Mouse (Mus musculus) kidney, postnatal 14 days (tissue): Measurements from ENCODE around the gene Zw10.
A peak's percentile ranks its signal among the peaks of the same experiment; 100 is the strongest.

Source experiments
- DNase-seq: peaks from one replicate; pipeline ENCODE4 v3.0.0; 2022; ENCODE audit warnings: mixed read lengths

Zw10 gene

DNA sequence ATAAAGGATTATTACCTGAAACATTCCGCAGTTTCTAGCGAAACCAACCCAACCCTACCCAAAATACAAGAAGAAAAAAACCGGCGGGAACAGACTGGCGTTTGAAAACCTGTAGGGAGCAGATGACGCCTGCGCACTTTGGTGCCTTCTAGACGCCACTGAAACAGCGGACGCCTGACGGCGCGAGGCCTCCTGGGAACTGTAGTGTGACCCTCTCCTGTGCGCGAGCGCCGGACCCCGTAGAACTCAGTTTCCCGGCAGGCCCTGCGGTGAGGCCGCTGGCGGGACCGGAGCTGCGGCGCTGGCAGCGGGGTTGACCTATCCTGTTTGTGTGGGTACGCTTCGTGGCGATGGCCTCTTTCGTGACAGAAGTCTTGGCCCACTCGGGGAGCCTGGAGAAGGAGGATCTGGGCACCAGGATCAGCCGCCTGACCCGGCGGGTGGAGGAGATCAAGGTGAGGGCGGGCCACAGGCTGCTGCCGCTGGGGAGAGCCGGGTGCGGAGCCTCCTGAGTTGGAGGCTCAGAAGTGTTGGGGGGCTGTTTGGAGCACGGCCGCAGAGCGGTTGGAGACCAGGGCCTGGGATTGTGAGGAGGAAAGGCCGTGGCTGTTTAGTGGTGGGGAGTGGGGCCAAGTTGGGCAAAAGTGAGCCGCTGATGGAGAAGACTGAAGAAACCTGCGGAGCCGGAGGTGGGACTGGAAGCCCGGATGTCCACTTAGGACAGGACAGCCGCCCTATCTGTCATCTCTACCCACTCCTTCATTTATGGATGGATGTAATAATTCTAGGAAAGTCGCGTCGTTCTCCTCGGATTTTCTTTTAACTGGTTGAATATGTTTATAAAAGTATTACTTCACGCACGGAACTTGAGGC lies at the start of gene Zw10:
Zw10 (plus strand) TSS at position 281 of the 873 bp plus-strand sequence.
- DNase-seq: peak; percentile 96

GRCm38 (mm10) chr9:49015824-49016223 lies 39.6 kb upstream of the Zw10 start:
- no peak for DNase-seq

DNA sequence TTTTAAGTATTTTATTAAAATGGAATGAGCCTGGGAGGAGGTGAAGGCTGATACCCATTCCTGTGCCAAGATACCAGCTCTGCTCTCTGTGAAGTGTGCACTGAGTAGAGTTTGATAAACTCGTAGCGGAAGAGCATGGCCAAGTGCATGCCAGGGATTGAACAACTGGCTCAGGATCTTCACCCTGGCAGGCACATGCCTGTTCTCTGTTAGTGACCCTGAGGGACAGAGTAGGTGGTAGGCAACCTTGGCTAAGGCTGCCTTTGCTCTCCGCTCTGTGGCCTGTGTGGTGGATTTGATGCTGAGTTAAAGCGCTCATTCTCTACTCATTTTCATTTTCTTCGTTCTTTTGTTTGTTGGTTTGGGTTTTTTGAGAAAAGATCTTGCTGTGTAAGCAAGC lies 34.1 kb upstream of the Zw10 start:
- no peak for DNase-seq

GRCm38 (mm10) chr9:49023956-49024355 lies 31.5 kb upstream of the Zw10 start:
- no peak for DNase-seq

- DNase-seq: no peak
These were observed 30.9 kb upstream of the Zw10 start for GRCm38 (mm10) chr9:49024529-49024928.

DNA sequence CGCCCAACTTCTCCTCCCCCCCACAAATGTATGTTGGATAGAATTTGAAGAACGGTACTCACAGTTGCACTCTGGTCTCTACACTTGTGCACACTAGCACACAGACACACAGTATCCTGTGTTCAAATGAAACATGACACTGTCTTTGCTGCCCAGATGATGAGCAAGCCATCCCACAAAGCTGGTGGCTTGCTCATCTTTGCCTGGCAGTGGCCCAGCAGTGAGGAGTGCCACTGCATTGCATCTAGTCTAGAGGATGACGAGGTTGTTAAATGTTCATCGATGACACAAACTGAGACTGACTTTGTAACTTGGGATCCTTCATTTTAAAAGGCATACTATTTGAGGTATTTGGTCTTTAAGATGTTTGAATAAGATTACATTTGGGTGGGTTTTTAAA lies 20.6 kb upstream of the Zw10 start:
- DNase-seq: no peak

DNA sequence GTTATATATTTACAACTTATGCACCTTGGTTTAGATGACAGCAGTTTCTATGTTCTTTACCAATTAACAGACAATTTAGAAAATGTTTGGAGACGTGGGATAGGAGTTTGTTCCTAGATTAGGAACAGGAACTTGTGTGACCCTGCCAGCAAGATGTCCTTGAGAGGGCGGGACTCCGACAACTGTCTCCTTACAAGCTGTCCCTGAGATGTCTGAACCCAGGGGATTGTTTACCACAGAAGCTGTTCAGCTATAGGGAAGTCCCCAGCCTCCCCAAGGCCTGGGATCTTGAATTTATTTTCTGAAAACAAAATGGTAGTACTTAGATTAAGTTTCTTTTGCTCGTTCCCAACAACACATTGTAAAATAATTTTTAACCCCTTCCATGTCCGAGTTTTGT lies 4.5 kb upstream of the Zw10 start:
- no peak for DNase-seq

DNA sequence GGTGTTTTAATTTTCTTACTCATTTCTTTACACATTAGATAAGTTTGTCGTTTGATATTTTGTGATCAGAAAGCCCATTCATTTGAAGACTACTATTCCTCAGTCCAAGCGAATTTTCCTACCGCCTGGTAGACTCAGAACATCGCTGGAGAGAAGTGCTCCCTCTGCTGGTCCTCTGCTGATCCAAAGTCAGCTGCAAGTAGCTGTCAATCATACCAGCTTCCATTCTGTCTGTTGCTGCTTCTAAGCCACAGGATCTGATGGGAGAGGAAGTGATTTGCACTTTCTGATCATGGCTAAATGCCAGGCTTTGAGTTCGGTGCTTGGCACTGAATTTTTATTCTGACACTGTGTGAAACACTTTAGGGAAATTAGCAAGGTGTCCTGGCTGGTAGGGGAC lies 4.1 kb upstream of the Zw10 start:
- DNase-seq: peak; percentile 69

DNA sequence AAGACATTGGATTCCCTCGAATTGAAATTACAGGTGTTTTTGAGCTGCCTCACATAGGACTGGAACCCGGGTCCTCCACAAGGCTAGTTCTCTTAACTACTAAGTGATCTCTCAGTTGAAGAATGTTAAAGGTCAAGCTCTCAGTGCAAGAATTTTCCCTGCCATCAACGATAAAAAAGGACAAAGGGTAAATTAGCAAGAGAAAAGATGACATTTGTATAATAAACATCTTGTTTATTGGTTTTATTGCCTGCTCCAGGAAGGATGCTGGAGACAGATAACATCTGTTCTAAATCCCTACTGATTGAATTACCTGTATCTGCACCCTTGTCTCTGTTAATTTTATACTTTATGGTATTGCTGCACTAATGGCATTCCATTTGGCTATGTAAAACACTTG lies 1.4 kb upstream of the Zw10 start:
- no peak for DNase-seq

GRCm38 (mm10) chr9:49076847-49077246 lies 21.4 kb downstream of the Zw10 start:
- DNase-seq: no peak

DNA sequence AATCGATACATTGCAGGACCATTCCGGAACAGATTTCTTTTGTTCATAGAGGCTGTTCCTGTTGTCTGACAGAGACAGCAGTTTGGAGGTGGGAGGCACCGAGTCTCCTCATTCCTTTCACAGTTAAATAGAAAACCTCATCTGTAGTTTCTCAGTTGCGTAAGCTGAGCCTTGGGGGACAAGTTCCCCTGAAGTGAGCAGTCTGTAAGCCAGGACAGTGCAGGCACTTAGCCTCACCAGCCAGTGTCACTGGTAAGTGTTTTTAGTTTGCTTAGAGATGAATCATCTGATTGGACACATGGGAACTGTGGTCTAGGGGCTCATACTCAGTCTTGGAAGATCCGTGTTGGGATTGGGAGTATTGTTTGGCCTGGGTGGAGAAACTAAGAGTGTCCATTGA lies 25.7 kb downstream of the Zw10 start, which contains the start of gene Tmprss5:
Tmprss5 (plus strand) TSS at position 154 of the 400 bp plus-strand sequence.
- DNase-seq: no peak

GRCm38 (mm10) chr9:49081561-49081960 lies 26.1 kb downstream of the Zw10 start:
- peak; percentile 84 for DNase-seq

DNA sequence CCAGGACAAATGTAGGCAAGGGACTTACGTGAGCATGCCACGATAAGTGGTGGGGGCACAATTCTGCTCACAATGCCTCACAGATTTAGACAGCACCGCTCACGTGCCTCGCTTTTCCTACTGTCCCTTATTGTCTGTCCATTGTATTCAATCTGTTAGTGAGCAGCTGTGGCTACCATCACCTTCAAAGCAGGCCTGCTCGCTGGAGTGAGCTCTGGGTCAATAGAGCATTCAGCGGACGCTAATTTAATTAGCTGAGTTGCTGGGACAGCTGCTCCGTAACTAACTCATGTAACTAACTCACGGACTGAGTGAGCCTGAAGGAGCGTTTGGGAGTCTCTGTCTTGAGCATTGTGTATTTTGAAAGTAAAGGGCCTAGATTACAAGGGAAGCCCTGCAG lies 31.9 kb downstream of the Zw10 start:
- no peak for DNase-seq

GRCm38 (mm10) chr9:49098871-49099270 lies 43.5 kb downstream of the Zw10 start:
- DNase-seq: no peak

DNA sequence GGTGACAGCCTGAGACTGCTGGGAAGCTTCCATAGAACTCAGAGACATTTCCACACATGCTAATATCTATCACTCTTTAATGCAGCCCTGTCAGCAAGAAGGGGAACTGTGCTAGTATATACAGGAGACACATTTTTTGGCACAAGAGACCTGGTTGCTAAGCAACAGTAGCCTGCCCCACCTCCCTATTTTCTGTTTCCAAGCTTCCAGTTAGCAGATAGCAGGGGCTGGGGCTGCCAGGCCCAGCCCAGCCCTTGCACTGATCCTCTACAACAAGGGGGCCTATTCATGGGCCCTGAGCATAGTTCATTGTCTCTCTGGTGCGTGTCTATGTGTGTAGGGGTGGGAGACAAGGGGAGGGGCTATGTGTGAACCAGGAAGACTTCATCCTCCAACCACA lies 46.9 kb downstream of the Zw10 start:
- DNase-seq: no peak

DNA sequence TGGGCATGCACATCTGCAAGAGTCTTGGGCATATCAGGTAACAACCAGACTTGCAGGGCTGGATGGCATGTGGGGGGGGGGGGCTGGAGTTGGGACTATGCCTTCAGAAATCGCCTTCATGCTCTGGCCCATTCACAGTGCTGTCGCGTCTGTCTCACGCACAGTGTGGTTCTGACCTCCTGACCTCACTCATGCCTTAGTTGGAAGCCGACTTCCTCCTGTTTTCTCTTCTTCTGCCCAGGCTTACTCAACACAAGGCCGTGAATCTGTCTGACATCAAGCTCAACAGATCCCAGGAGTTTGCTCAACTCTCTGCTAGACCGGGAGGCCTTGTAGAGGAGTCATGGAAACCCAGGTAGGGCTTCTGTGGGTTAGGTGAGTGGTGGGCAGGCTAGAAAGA lies 53.7 kb downstream of the Zw10 start:
- no peak for DNase-seq

DNA sequence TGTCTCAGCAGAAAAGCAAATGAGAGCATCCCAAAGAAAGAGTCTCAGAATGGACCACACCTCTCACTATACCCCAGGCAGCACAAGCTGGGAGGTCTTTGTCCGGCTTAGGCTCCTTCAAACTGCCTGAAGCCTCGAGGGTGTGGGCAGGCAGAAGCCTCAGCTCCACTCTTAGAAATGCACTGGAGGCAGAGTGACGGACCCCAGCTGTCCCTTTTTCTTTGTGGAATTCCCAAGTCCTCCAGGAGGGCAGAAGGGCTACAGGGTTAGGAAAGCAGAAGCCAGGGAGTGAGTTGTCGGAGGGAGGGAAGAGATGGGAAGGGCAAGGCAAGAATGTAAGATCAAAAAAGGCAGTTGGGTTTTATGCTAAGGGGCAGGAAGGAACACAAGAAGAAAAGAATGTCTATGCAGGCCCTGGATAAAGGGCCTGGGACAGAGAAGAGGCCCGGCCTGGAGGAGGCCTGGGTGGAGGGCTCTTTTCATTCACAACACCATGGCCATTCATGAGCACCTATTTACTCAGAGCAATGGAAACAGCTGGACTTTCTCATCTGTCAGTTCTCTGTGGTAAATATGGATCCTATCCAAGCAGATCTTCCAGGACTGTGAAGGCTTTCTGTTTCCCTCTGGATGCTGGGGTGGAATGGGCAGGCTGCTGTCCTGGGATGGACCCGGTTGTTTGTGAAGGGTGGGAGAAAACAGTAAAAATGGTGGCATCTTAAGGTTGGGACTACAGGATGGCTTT lies 55.2 kb downstream of the Zw10 start:
- peak; percentile 71 for DNase-seq

DNA sequence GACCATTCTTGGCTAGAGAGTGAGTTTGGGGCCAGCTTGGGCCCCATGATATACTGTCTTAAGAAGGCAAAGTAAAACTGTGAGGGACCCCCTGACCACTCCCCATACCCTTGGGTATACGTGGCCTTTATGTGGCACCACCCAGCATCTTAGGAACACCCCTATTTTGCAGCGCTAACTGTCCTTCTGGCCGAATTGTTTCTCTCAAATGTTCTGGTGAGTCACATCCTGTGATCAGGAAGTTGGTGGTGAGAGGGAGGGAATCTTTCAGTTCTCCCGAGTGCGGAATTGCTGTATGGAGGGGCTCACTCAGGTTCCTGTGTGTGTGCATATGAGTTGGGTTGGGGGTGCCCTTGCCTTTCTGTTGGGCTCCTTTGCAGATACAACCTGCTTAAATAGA lies 55.9 kb downstream of the Zw10 start:
- DNase-seq: no peak

GRCm38 (mm10) chr9:49118271-49118825 lies 62.9 kb downstream of the Zw10 start:
- DNase-seq: no peak

- DNase-seq: no peak
These were observed 64.3 kb downstream of the Zw10 start for GRCm38 (mm10) chr9:49119759-49120158.

GRCm38 (mm10) chr9:49125706-49126105 lies 70.3 kb downstream of the Zw10 start:
- DNase-seq: no peak
